Mouse (Mus musculus): ENCODE measurements around the gene Mllt10.
"Not testable (repeated sequence)": the region's sequence is repeated elsewhere in the genome, so short reads cannot be mapped to it uniquely, and the experiment has no call there.

The Mllt10 gene

DNA sequence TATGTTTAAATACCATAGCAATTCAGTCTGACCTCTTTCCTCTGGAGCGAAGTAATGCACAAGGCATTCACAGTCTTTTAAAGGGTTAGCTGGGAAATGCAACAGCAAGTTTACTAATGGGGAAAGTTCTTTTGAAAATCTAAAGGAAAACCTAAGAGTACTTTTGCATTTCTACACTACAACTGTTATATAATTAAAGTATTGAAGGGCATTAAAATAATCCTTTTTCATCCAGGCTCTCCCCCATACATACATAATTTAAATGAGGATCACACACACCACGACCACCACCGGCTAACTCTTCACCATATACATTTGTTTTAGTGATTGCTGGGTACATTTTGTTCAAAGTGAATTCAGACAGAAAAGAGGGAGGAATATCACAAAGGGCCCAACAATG is 2.5 kb upstream of the Mllt10 start:
- no peak for DNase-seq

- DNase-seq, result no peak
These were observed 1.6 kb upstream of the Mllt10 start for GRCm38 (mm10) chr2:18053243-18053950.

DNA sequence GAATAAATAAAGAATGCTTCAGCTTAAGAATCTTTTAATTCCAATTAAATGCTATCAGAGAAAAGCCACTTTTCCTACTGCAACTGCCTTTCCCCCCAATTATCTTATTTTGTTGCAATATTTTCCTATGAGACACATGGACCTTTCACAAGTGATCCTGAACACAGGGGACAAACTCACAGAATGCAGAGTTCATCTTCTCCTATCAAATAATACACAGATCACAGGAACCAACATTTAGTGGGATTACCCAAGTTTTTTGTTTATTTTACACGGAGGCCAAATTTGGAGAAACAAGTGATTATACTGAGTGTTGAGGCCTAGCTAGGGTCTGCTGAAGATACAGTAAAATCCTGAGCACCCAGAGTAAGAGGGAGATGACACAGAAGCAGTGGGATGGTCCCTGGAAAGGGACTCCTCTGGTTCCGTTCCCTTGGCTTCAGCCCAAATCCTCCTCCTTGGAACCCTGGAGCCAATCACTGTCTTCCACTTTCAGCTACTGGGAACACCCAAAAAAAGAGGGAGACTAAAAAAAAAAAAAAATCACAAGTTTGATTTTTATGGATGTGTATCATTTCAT is 996 bp upstream of the Mllt10 start:
- DNase-seq, result peak; percentile 67 to 76

DNA sequence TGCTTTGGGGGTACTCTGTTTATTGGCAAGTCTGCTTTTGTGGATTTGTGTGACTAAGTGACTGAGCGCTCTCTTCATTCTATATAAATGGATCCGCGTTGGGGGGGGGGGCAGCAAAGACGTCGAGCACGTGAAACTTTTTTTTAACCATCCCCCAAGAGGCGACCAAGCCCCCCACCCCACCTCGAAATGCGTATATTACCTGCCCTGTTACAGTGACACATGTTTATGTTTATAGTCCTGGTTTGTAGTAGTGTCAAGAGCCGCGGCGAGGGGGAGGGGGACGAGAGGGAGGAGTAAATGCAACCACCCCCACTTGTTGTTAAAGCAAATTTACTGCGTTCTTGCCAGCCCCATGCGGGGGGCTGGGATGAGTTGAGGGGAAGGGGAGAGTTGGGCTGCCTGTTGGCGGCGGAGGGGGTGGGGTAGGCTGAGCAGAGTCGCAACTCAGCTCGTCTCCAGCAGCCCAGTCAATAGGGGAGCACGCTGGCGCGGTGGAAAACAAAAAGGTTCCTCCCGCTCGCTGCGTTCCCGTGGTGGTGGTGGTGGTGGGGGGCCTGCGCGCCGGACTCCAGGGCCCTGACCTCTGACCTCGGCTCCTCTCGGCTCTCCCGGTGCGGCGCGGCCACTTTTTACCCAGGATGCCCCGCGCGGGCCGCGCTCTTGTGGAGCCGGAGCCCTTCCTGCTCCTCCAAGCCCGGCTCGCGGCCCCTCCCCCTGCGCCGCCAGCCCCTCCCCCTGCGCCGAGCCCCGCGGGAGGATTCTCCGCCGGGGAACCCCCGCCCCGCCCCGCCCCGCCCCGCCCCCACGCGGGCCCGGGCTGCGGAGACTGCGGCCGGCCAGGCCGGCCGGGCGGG is 1.1 kb downstream of the Mllt10 start:
- peak; percentile 97 to 98 for DNase-seq

GRCm38 (mm10) chr2:18056786-18057255 is 1.8 kb downstream of the Mllt10 start:
- peak; percentile 92 to 96 for DNase-seq

- peak; percentile 69 to 82 for DNase-seq
These were observed 2.5 kb downstream of the Mllt10 start for GRCm38 (mm10) chr2:18057336-18058145.

- no peak for DNase-seq
These were observed 3.2 kb downstream of the Mllt10 start for GRCm38 (mm10) chr2:18058146-18058708.

DNA sequence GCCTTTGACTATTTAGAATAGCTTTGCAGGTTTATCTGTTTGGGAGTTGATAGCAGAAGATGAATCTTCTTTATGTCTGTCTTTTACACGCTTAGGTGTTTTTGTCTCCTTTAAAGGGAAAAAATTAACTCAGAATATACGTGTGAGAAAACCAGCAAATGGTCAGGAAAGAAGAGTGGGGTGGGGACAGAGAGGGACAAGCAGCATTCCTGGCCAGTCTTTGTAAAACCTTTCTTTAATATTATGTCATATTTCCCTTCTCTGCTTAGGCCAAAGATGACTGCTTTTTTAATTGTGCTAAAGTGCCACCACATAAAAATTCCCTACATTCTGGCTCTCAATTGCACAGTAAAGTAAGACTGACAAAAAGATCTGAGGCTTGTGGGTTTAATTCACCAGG is 4.0 kb downstream of the Mllt10 start:
- DNase-seq, result no peak

DNA sequence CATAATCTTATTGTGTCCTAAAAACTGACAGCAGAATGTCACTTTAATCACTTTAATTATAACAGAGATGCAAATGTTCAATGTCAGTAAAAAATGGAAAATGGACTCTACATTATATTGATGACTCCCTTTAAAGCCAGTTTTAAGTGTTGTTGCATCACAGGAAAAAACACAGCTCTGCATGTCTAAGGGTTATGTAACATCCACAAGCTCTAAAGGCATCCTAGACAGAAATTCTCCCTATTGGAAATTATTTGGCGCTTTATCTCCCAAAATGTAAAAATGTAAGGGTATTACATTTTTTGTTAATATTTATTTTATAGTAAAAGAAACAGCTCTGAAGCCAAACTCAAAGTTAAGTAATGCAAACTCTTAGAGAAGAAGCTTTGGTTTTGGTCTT is 4.9 kb downstream of the Mllt10 start:
- no peak for DNase-seq

DNA sequence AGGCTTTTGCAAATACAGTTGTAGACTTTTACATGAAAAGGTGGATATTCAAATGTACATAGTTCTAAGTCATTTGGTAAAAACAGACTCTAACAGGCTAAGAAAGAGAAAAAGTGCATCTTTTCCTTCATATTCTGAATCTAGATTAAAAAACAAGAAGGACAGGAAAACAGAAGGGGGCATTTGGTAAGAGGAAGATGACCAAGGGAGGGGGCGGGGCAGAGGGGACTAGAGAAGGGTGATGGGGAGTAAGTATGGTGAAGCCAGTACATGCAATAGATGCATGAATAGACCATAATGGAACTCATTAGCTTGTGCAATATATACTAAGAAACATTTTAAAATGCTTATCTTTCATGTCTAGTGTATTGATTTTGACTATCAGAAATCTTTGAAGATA is 5.4 kb downstream of the Mllt10 start:
- DNase-seq, result no peak

GRCm38 (mm10) chr2:18063763-18064251 is 8.8 kb downstream of the Mllt10 start:
- DNase-seq, result peak; percentile 70 to 85

DNA sequence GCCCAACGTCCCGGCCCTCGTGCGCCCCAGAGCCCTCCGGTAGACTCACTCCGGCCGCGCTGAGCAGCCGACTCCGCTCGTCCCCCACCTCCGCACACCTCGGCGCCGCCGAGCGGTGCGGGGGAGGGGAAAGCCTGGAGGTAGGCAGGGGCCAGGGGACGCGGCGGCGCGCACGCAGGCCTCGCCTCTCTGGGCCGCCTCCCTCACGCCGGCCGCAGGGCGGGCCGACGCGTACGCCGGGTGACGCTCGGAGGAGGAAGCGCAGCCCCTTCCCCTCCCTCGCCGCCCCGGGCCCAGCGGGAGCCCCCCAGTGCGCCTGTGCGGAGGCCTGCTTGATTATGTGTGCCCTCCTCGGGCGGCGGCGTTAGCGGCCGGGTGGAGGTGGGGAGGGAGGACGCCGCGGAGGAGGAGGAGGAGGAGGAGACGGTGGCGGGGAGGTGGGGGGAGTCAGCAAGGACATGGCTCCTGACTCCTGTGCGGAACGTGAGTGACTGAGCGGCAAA is 9.4 kb downstream of the Mllt10 start:
- peak; percentile 92 to 96 for DNase-seq

GRCm38 (mm10) chr2:18064941-18065707 is 10.1 kb downstream of the Mllt10 start:
- peak; percentile 82 to 90 for DNase-seq

DNA sequence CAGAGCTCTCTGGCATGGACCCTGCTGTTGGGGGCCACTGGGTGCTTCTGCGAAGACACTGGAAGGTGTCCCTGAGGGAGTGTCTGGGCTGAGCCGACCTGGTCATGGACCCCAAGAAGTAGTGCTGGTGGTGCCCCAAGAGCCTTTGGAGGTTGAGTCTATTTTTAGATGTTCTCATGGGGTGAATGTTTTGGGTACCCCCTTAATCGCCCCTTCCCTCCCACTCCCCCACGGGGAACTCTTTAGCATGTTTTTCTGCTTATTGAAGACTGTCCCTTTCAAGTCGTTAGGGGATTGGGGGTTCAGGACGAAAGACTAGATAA is 10.6 kb downstream of the Mllt10 start:
- DNase-seq, result no peak

DNA sequence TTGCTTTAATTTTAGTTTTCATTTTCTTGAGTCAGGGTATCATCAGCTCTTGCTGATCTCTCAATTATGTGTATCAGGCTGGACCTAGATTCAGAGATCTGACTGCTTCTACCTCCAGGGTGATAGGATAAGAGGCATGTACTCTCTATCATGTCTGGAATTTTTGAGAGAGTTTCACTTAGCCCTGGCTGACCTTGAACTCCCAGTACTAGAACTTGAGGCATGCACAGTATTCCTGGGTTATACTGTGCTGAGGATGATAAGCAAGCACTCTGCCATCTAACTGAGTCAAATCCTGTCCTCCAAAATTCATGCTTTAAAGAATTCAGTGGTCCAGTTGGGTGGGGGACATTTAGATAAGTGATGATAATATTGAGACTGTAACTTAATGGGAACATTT is 11.4 kb downstream of the Mllt10 start:
- no peak for DNase-seq

- peak in 1 of 2 experiments; percentile 42 for DNase-seq
These were observed 13.2 kb downstream of the Mllt10 start for GRCm38 (mm10) chr2:18068071-18068796.

DNA sequence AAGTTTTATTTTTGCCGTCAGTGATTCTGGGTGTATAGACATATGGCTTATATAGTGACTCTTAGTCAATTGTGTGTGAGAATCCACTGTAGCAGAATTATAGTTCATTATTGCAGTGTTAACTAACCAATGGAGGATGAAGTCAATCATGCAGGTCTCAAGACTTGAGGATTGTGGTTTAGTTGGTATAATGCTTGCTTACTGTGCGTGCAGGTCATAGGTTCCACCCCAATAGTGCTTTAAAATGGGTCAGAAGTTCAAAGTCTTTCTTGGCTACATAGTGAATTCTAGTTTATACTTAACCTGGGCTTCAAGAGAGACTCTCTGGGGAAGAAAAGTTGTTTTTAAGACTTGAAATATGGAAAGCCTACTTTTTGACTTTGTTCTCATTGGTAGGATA is 16.9 kb downstream of the Mllt10 start:
- no peak for DNase-seq

GRCm38 (mm10) chr2:18080182-18080860 is 25.3 kb downstream of the Mllt10 start:
- no peak for DNase-seq

GRCm38 (mm10) chr2:18087695-18088094 is 32.7 kb downstream of the Mllt10 start:
- DNase-seq, result not testable (repeated sequence)

- no peak for DNase-seq
These were observed 38.8 kb downstream of the Mllt10 start for GRCm38 (mm10) chr2:18093858-18094257.

Measured in kidney, postnatal 4 days (tissue).